Mouse (Mus musculus) G1E-ER4 (cell line): Measurements from ENCODE around the gene Tcp11l2. TPM values are rescaled to one million over a fixed set of nuclear protein-coding genes. Genes with fewer than 3 reads are reported as not detected.
A peak's percentile ranks its signal among the peaks of the same experiment; 100 is the strongest.

ENCODE experiments used
- GATA1 ChIP-seq: IDR thresholded peaks from one replicate; pipeline ENCODE4 v1.8.0; 2012; ENCODE audit warnings: low read length, inconsistent platforms
- polyA plus RNA-seq: library from polyadenylated mRNA; stranded (reverse); fragments of >175 nt; gene quantifications from 2 replicates; pipeline ENCODE4 v1.2.3, GENCODE M21; 2012

Gene Tcp11l2
- polyA plus RNA-seq, 1 experiment: 4.5 TPM

- no peak for TF ChIP-seq GATA1
These were observed 27.1 kb upstream of the Tcp11l2 start for GRCm38 (mm10) chr10:84549146-84549919.

GRCm38 (mm10) chr10:84549920-84550293, 26.5 kb upstream of the Tcp11l2 start:
- no peak for TF ChIP-seq GATA1

- no peak for TF ChIP-seq GATA1
These were observed 24.6 kb upstream of the Tcp11l2 start for GRCm38 (mm10) chr10:84551846-84552245.

DNA sequence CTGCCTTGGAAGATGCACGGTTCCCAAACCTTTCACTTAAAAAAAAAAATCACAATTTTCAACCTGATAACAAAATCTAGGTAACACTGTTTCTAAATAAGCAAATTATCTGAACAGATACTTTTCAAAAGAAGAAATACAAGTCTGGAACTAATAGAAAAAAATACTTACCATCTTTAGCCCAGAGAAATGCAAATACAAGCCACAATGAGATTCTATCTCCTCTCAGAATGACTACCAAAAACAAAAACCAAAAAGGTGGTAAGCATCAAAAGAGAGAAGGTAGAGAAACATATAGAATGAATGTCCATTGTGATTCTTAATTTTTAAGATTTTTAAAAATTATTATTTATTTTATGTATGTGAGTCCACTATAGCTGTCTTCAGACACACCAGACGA, 23.9 kb upstream of the Tcp11l2 start:
- TF ChIP-seq GATA1: no peak

DNA sequence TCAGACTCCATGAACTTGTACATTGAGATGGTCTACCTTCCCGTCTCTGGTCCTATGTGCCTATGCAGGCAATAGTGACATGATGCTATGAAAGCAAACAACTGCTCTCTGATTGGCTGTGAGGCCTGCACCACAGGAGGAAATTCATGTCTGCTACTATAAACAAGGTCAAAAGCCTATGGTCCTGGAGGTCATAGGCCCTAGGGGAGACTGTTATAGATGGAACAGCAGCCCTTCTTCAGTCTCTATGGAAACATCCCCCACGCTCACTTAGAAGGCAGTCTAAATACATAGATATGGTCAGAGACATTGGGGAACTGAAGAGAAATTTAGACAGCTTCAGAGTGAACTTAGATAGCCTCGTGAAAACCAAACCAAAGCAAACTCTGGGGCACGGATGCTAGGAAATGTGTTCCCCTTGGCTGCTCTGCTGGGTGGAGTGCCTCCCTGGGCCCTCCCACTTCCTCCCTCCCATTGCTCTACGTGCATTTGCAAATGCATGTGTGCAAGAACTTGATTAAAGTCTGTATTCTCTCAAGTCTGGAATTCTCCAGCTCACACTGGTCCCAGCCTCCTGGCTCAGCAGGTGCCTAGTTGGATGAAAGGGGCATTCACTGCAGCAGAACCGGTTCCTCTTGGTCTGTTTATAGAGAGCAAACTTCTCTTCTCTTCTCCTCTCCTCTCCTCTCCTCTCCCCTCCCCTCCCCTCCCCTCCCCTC, 22.0 kb upstream of the Tcp11l2 start:
- TF ChIP-seq GATA1: no peak

DNA sequence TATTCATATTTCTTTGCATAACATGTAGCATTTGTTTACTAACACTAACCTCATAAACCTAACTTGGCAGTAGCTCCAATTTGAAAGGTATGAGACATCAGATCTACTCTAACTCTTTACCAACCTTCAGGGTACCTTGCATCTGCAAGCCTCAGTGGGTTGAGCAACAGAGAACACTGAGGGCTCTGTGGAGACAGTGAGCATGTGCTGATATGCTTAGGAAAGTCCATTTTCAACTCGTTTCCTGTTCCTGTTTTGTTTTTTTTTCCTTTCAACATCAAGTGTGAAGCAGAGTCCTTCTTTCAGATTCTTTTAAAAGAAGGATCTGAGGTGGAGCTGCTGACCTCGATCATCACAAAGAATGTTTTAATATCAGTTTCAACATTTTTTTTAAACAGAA, 20.3 kb upstream of the Tcp11l2 start:
- no peak for TF ChIP-seq GATA1

DNA sequence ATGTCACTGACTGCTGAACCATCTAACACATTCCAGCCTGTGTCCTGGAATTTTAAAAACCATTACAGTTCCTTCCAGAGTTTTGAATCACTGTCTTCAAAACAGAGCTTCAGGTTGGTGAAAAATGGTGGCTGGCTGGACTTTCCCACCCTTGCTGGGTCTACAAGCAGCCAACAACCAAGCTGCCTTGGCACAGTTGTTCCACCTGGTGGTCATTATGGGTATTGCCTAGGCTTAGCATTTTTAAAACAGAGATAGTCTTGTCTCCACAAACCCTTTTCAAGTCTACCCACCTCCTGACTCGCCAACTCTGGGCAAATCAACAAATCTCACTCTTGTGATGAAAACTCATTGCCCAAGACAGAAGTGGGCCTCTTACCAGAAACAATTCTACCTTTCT, 17.9 kb upstream of the Tcp11l2 start:
- TF ChIP-seq GATA1: no peak

GRCm38 (mm10) chr10:84559986-84560385, 16.4 kb upstream of the Tcp11l2 start:
- no peak for TF ChIP-seq GATA1

GRCm38 (mm10) chr10:84562121-84562520, 14.3 kb upstream of the Tcp11l2 start:
- TF ChIP-seq GATA1: no peak

- no peak for TF ChIP-seq GATA1
These were observed 13.6 kb upstream of the Tcp11l2 start for GRCm38 (mm10) chr10:84562567-84563554.

GRCm38 (mm10) chr10:84564427-84564826, 12.0 kb upstream of the Tcp11l2 start:
- no peak for TF ChIP-seq GATA1

GRCm38 (mm10) chr10:84571052-84571639, 5.3 kb upstream of the Tcp11l2 start:
- no peak for TF ChIP-seq GATA1

DNA sequence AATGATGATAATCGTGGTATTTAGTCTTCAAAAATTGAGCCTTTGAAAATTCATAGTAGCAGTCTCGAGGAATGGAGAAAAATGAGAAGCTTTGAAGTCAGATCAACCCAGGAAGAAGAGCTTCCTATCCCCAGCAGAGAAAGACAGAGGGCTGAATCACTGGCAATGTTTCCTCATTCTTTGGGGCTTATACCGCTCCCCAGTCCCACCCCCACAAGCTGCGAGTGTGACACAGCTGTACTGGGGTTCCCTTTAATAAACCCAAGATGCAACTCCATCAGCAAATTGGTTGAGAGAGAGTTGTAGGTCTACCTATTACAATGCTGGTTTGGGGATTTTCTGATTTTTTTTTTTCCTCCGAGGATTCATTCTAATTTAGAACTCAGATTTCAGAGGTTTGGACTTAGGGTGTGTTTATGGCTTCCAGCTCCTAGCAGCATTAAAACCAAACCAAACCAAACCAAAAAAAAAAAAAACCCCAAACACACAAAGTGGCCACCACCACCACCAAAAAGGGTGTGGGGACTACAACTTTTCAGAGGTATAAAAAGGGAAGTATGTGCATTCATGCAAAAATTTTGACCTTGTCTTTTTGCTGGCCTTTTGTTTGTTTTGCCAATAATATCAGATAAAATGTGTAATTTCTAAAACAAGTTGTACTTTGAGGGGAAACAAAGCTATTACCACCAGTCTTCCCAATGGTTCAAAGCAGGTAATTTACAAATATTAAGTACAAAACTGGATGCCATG, 2.6 kb upstream of the Tcp11l2 start:
- TF ChIP-seq GATA1: no peak

- peak; percentile 78 for TF ChIP-seq GATA1
These were observed 414 bp upstream of the Tcp11l2 start for GRCm38 (mm10) chr10:84576029-84576394.

DNA sequence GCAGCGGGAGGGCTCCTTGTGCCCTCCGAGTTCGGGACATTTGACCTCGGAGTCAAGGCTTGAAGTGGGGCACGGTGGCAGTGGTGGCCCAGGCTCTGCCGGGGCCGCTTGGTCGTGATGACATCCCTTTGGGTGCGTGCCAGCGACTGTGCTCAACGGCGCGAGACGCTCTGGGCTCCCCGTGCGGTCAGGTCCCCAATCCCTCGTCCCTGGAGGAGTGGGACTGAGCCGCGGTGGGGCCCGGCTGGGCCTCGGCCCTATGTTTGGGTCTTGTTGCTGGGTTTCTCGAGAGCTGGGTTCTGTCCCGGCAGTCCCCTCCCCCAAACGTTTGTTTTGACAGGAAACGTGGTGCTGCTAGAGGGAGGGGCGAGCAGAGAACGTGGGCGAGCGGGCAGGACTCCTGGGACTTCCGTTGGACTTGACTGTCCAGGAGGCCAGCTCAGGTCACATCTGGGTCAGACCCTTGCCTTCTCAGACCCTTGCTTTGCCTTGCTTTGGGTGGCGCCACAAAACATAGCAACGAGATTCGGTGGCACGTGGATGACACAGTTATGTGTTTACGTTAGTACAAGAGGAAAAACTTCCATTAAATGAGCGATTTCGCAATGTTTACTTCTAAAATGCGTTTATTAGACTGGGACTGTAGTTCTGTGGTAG, 773 bp downstream of the Tcp11l2 start:
- TF ChIP-seq GATA1: no peak
